Mouse (Mus musculus) cerebellum, adult 2 months (tissue): ENCODE results near the gene Olfr1502.

Experiments used
- CTCF ChIP-seq: fragments of 200-500 bp; IDR thresholded peaks from 2 replicates; pipeline ENCODE4 v1.5.1; 2011; ENCODE audit warnings: low read depth, mild to moderate bottlenecking, control low read depth, low read length, moderate library complexity, borderline replicate concordance; ENCODE audit not compliant: insufficient read depth
- POLR2A ChIP-seq: fragments of 200-500 bp; IDR thresholded peaks from 2 replicates; pipeline ENCODE4 v1.6.1; 2011; ENCODE audit warnings: low read length, control low read depth, borderline replicate concordance; ENCODE audit not compliant: insufficient read depth

DNA sequence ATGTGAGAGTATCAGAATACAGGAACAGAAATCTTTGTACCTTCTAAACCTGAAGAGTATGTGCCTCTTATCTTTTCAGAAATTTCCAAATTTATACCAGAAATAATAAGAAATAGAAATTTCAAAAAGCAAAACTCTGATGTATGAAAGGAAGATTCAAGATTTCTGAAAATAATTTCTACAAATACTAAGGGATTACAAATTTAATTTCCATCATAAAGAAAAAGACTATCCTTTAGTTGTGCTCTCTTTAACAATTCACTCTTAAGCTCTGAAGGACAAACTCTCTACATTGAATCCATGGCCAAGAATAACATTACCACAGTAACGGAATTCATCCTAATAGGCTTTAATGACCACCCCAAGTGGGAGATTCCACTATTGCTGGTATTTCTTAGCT, at the start of gene Olfr1502:
- TF ChIP-seq CTCF (no peak), POLR2A (no peak)
